Comparison of ENCODE assay signal across 7 mouse cellular contexts in genomic region chr6:34029746-34030027, GRCm38 (mm10). TPM values are rescaled to one million over a fixed set of nuclear protein-coding genes. Genes with fewer than 3 reads are reported as not detected.
DNase-seq lines count a peak whose midpoint lies in the region; ATAC-seq and TF ChIP-seq lines count a peak whose summit lies in the region.

No protein-coding gene starts in this region.

- no peaks in the 10 kb centered on the region for H3K9me3 ChIP-seq in limb, embryonic 13.5 days

- peak overlapping the region; percentile 70 for H3K9ac ChIP-seq in limb, embryonic 13.5 days

- WGBS in lung, adult 2 months: 1% methylated on average over 4 of the region's 4 CpGs
- 2% methylated on average over 4 of the region's 4 CpGs for WGBS in limb, embryonic 13.5 days
- 0% methylated on average over 4 of the region's 4 CpGs for WGBS in olfactory bulb, adult 2 months

- ATAC-seq in limb, embryonic 13.5 days (ENCODE audit: low FRiP score, low read depth): no peak; the same call in 1 of the 2 replicates

- DNase-seq in lung, adult 2 months: no peak
- DNase-seq in lung, postnatal 25 days (ENCODE audit: low spot score): no peak
- DNase-seq in c-Kit-positive CD71-positive TER-119-positive erythroid progenitor cells, embryonic 14.5 days (ENCODE audit: low spot score): no peak
- DNase-seq in kidney, adult 9 months: no peak

- H3K27ac ChIP-seq in embryonic fibroblast, embryonic 13.5 days (ENCODE audit: insufficient read depth, low read length): no peak overlapping the region
- H3K27ac ChIP-seq in limb, embryonic 13.5 days: no peak overlapping the region
- no peak overlapping the region for H3K27ac ChIP-seq in olfactory bulb, adult 2 months (ENCODE audit: insufficient read depth, low read depth, low read length)

- no peak for TF ChIP-seq CTCF in lung, adult 2 months (IDR thresholded peaks at IDR 0.05; ENCODE audit: insufficient read depth, low read length)
- TF ChIP-seq CTCF in embryonic fibroblast, embryonic 13.5 days (IDR thresholded peaks at IDR 0.05; ENCODE audit: borderline replicate concordance, insufficient read depth, low read length): no peak
- TF ChIP-seq CTCF in olfactory bulb, adult 2 months (IDR thresholded peaks at IDR 0.05; ENCODE audit: insufficient read depth, low read depth, low read length): no peak

- H3K36me3 ChIP-seq in limb, embryonic 13.5 days: no peaks in the 10 kb centered on the region

- TF ChIP-seq POLR2A in lung, adult 2 months (IDR thresholded peaks at IDR 0.05; ENCODE audit: borderline replicate concordance, extremely low read depth, low read depth, low read length): no peak
- TF ChIP-seq POLR2A in embryonic fibroblast, embryonic 13.5 days (IDR thresholded peaks at IDR 0.05; ENCODE audit: low read depth, low read length): no peak
- no peak for TF ChIP-seq POLR2A in olfactory bulb, adult 2 months (IDR thresholded peaks at IDR 0.05; ENCODE audit: insufficient read depth, low read depth, low read length)

- H3K4me2 ChIP-seq in limb, embryonic 13.5 days (replicated peaks): peak overlapping the region; percentile 83

- H3K4me1 ChIP-seq in lung, adult 2 months (ENCODE audit: control insufficient read depth, insufficient read depth, low read length): no peaks in the 10 kb centered on the region; the same call in 1 of the 2 replicates
- H3K4me1 ChIP-seq in embryonic fibroblast, embryonic 13.5 days (ENCODE audit: control insufficient read depth, insufficient read depth, low read length): 0 out of 2 replicates have a peak, but pooled peaks cover 2% of the 10 kb centered on the region
- H3K4me1 ChIP-seq in limb, embryonic 13.5 days: peaks cover 13% of the 10 kb centered on the region
- no peaks in the 10 kb centered on the region for H3K4me1 ChIP-seq in olfactory bulb, adult 2 months (ENCODE audit: control insufficient read depth, insufficient read depth, low read length)

- peak overlapping the region; percentile 60 for H3K4me3 ChIP-seq in lung, adult 2 months (replicated peaks; ENCODE audit: extremely low read depth, low read depth, low read length)
- peak overlapping the region; percentile 74 for H3K4me3 ChIP-seq in embryonic fibroblast, embryonic 13.5 days (ENCODE audit: insufficient read depth, low read length)
- peak overlapping the region; percentile 70 for H3K4me3 ChIP-seq in limb, embryonic 13.5 days
- peak overlapping the region; percentile 75 for H3K4me3 ChIP-seq in olfactory bulb, adult 2 months (ENCODE audit: insufficient read depth, low read depth, low read length)

- H3K27me3 ChIP-seq in limb, embryonic 13.5 days: peaks cover 19% of the 10 kb centered on the region

RNA-seq across cellular contexts. Expression of gene Lrguk, which starts 0.4 kb away (rescaled TPM):
- polyA plus RNA-seq in lung, adult 2 months (2012; rRNA removed): 1.5 and 2.1 TPM in 2 replicates
- 0.12 and 0.63 TPM in 2 replicates for polyA plus RNA-seq in embryonic fibroblast, embryonic 13.5 days (2011; ENCODE audit: insufficient read length, low read depth, missing spikeins)
- 0.47 and 0.54 TPM in 2 replicates for polyA plus RNA-seq in limb, embryonic 13.5 days (2015; fragmentation: Nextera tagmentation; extraction: Ambion mirVana)
- not detected in 2 replicates for polyA plus RNA-seq in olfactory bulb, adult 2 months (2012; ENCODE audit: insufficient read depth, insufficient read length, low replicate concordance, missing spikeins)
